Mouse (Mus musculus) CH12.LX (cell line): ENCODE measurements around the gene S1pr4. TPM values are rescaled to one million over a fixed set of nuclear protein-coding genes. Genes with fewer than 3 reads are reported as not detected.

Source experiments
- DNase-seq: peaks from one replicate; pipeline ENCODE4 v3.0.0-alpha.2; 2013; ENCODE audit errors: extremely low read depth
- H3K27ac ChIP-seq: 2 replicates; pipeline ENCODE4 v1.5.1; 2012; ENCODE audit warnings: low read depth, mild to moderate bottlenecking, control low read depth, moderate library complexity; ENCODE audit not compliant: insufficient read depth
- H3K27me3 ChIP-seq: replicated peaks from 2 replicates; pipeline ENCODE3; 2012; ENCODE audit warnings: inconsistent platforms
- H3K36me3 ChIP-seq, 2 experiments: replicated peaks in 1 of 2; 2 replicates each; pipeline versions ENCODE3 to v1.6.1; 2012; ENCODE audit warnings: inconsistent platforms in 1 of 2, low read length in 1 of 2, mild to moderate bottlenecking in 1 of 2, mixed read lengths in 1 of 2, moderate library complexity in 1 of 2; ENCODE audit not compliant: control insufficient read depth in 1 of 2, insufficient read depth in 1 of 2
- H3K4me1 ChIP-seq, 2 experiments: 2 replicates each; pipeline ENCODE4 v1.6.1; 2012; ENCODE audit warnings: inconsistent platforms in 1 of 2, moderate library complexity in 1 of 2; ENCODE audit not compliant: insufficient read depth in 2 of 2, control insufficient read depth in 1 of 2
- H3K4me2 ChIP-seq: 2 replicates; pipeline ENCODE4 v1.6.1; 2012; ENCODE audit warnings: low read depth, mild to moderate bottlenecking, control low read depth; ENCODE audit not compliant: poor library complexity, insufficient read depth, severe bottlenecking
- H3K4me3 ChIP-seq, 3 experiments: fragments of 150-350 bp in 1 of 3; sonication (generic) in 1 of 3; replicated peaks in 1 of 3; 2 replicates each; pipeline versions ENCODE3 to v1.5.1; 2011 to 2012; ENCODE audit warnings: low read depth in 2 of 3, low read length in 2 of 3, mild to moderate bottlenecking in 2 of 3, moderate library complexity in 2 of 3, control low read depth in 1 of 3, improper control_type of control experiment in 1 of 3, inconsistent platforms in 1 of 3, mixed read lengths in 1 of 3; ENCODE audit not compliant: poor library complexity in 1 of 3
- H3K79me2 ChIP-seq: replicated peaks from 2 replicates; pipeline ENCODE4 v1.6.1; 2012; ENCODE audit warnings: mild to moderate bottlenecking, moderate library complexity; ENCODE audit not compliant: control insufficient read depth, poor library complexity, insufficient read depth, severe bottlenecking; ENCODE audit errors: extremely low read depth
- H3K9ac ChIP-seq: 2 replicates; pipeline ENCODE4 v1.6.1; 2012; ENCODE audit warnings: low read depth, mild to moderate bottlenecking, control low read depth, moderate library complexity; ENCODE audit not compliant: insufficient read depth
- H3K9me3 ChIP-seq: replicated peaks from 2 replicates; pipeline ENCODE3; 2012; ENCODE audit warnings: low read length, inconsistent platforms, mixed read lengths
- CHD1 ChIP-seq: IDR thresholded peaks from 2 replicates; pipeline ENCODE4 v1.6.1; 2012; ENCODE audit warnings: low read depth, low read length, improper control_type of control experiment, inconsistent platforms
- EP300 ChIP-seq: IDR thresholded peaks from 2 replicates; pipeline ENCODE4 v1.6.1; 2011; ENCODE audit warnings: low read length, improper control_type of control experiment
- ETS1 ChIP-seq: conservative IDR thresholded peaks from 2 replicates; pipeline ENCODE4 v1.6.1; 2012; ENCODE audit warnings: low read depth, mild to moderate bottlenecking, inconsistent platforms, low read length, improper control_type of control experiment, moderate library complexity
- HCFC1 ChIP-seq: IDR thresholded peaks from 2 replicates; pipeline ENCODE4 v1.6.1; 2012; ENCODE audit warnings: low read depth, mild to moderate bottlenecking, inconsistent platforms, low read length, improper control_type of control experiment
- IRF4 ChIP-seq: IDR thresholded peaks from 2 replicates; pipeline ENCODE4 v1.6.1; 2014; ENCODE audit warnings: low read depth, mild to moderate bottlenecking, inconsistent platforms, low read length, improper control_type of control experiment
- JUN ChIP-seq: IDR thresholded peaks from 2 replicates; pipeline ENCODE4 v1.6.1; 2011; ENCODE audit warnings: low read depth, mild to moderate bottlenecking, low read length, improper control_type of control experiment, moderate library complexity; ENCODE audit not compliant: insufficient read depth
- JUND ChIP-seq: conservative IDR thresholded peaks from 2 replicates; pipeline ENCODE4 v1.6.1; 2011; ENCODE audit warnings: low read depth, low read length, improper control_type of control experiment
- KAT2A ChIP-seq: IDR thresholded peaks from 2 replicates; pipeline ENCODE4 v1.6.1; 2012; ENCODE audit warnings: low read length, improper control_type of control experiment, inconsistent platforms; ENCODE audit not compliant: insufficient replicate concordance
- MAFK ChIP-seq: IDR thresholded peaks from 2 replicates; pipeline ENCODE4 v1.6.1; 2011; ENCODE audit warnings: low read length, improper control_type of control experiment; ENCODE audit not compliant: insufficient replicate concordance
- MAZ ChIP-seq: IDR thresholded peaks from 2 replicates; pipeline ENCODE4 v1.6.1; 2012; ENCODE audit warnings: low read depth, mild to moderate bottlenecking, inconsistent platforms, low read length, improper control_type of control experiment, moderate library complexity
- MXI1 ChIP-seq: IDR thresholded peaks from 2 replicates; pipeline ENCODE4 v1.6.1; 2011; ENCODE audit warnings: mild to moderate bottlenecking, low read depth, low read length, improper control_type of control experiment
- MYC ChIP-seq: IDR thresholded peaks from 2 replicates; pipeline ENCODE4 v1.6.1; 2011; ENCODE audit warnings: low read depth, mild to moderate bottlenecking, improper control_type of control experiment, low read length
- RAD21 ChIP-seq: IDR thresholded peaks from 2 replicates; pipeline ENCODE4 v1.6.1; 2011; ENCODE audit warnings: low read depth, mild to moderate bottlenecking, low read length, improper control_type of control experiment, moderate library complexity
- TCF12 ChIP-seq: IDR thresholded peaks from 2 replicates; pipeline ENCODE4 v1.6.1; 2014; ENCODE audit warnings: low read depth, mild to moderate bottlenecking, inconsistent platforms, low read length, improper control_type of control experiment
- UBTF ChIP-seq: IDR thresholded peaks from 2 replicates; pipeline ENCODE4 v1.6.1; 2012; ENCODE audit warnings: low read depth, mild to moderate bottlenecking, inconsistent platforms, low read length, improper control_type of control experiment, moderate library complexity
- USF1 ChIP-seq: IDR thresholded peaks from 2 replicates; pipeline ENCODE4 v1.6.1; 2014; ENCODE audit warnings: low read depth, mild to moderate bottlenecking, inconsistent platforms, low read length, improper control_type of control experiment
- USF2 ChIP-seq: conservative IDR thresholded peaks from 2 replicates; pipeline ENCODE4 v1.6.1; 2011; ENCODE audit warnings: low read depth, low read length, improper control_type of control experiment
- ZMIZ1 ChIP-seq: IDR thresholded peaks from 2 replicates; pipeline ENCODE4 v1.6.1; 2012; ENCODE audit warnings: low read depth, mild to moderate bottlenecking, inconsistent platforms, low read length, improper control_type of control experiment
- dilution Hi-C: fragments of 300-500 bp; cut with MboI; formaldehyde crosslinking; loops from 2 replicates; pipeline ENCODE4 v1.14.3; 2020; ENCODE audit warnings: low sequenced_read_pairs; ENCODE audit not compliant: extremely low pct_unique_long_range_greater_than_20kb, extremely low pct_ligation_motif_present
- in situ Hi-C: fragments of 300-500 bp; cut with MboI; formaldehyde crosslinking; loops from 3 replicates; pipeline ENCODE4 v1.14.3; 2019; ENCODE audit warnings: low sequenced_read_pairs, low pct_ligation_motif_present, low pct_unique_long_range_greater_than_20kb, mixed read lengths
- polyA plus RNA-seq: library from polyadenylated mRNA; unstranded; fragments of >175 nt; gene quantifications from 2 replicates; pipeline ENCODE4 v1.2.1, GENCODE M21; 2012; ENCODE audit warnings: low read depth; ENCODE audit not compliant: insufficient read length
- total RNA-seq, 2 experiments: library from RNA; depleted of rRNA; stranded (reverse); fragments of 300-350 nt in 1 of 2; fragments of >200 nt in 1 of 2; gene quantifications; 2 replicates each; pipeline ENCODE4 v1.2.3; 2012 to 2014

The S1pr4 gene
- total and polyA plus RNA-seq, 3 experiments, result 0.19 to 0.30 TPM; not detected in 1

DNA sequence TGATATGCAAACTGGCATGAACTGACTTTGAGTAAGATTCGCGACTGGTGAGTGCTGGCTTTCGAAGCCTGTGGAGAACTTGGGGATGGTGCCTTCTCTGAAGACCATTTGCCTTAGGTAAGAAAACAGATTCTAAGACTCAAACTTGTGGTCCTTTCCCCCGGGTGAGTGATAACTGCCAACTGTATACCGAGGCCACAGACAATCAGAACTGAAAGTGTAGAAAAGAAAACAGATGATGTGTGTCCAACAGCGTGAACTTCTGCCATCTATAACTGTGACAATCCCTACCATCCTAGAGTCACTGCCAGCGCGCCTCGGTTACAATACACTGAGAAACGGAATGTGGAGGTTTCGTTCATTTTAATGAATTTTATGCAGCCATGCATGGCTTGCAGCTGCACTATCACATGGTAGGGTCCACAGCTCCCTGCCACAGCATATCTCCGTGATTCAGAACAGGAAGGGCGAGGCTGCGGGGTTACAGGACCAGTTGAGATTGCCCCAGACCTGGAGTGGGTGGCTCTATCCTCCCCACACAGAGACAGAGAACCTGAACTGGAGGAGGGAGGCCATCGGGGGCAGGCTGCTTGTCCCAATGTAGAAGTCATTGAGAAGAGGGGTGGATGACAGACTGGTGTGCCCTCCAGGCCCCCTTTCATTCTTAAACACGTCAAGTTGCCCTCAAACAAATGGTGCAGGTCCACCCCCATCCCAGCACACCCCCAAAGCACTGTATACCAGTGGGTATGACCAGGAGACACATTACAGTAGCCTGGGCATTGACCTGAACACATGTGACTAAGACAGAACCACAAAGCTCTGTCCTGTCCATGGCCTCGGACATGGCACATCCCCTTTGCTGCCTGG is 2.3 kb downstream of the S1pr4 start:
- no peak overlapping the region for H3K27ac ChIP-seq
- H3K36me3 ChIP-seq, result peaks cover 9 to 21% of the 10 kb centered on the region in 2 experiments
- H3K9ac ChIP-seq, result peak overlapping the region; percentile 57; the same call in 1 of the 2 replicates
- H3K4me3 ChIP-seq, result peak overlapping the region in 2 of 3 experiments; percentile 33 to 89
- peaks cover 2% of the 10 kb centered on the region for H3K27me3 ChIP-seq
- H3K4me1 ChIP-seq, result peaks cover 23 to 44% of the 10 kb centered on the region in 2 experiments
- no peak for TF ChIP-seq IRF4
- TF ChIP-seq RAD21, result no peak
- no peak for TF ChIP-seq ZMIZ1
- 0 out of 2 replicates have a peak, but pooled peaks have one; percentile 54 for TF ChIP-seq MXI1
- in situ Hi-C loops (loop anchor here (5.0 to 10.0 kb wide), 2 partner anchors 35 to 107 kb away; partner anchors contain the start of genes BC025920 and Tle6), dilution Hi-C loops (no loop called here)
- no peak for DNase-seq
- peak overlapping the region; percentile 62 for H3K4me2 ChIP-seq
- H3K79me2 ChIP-seq, result peaks cover 25% of the 10 kb centered on the region
- no peaks in the 10 kb centered on the region for H3K9me3 ChIP-seq

DNA sequence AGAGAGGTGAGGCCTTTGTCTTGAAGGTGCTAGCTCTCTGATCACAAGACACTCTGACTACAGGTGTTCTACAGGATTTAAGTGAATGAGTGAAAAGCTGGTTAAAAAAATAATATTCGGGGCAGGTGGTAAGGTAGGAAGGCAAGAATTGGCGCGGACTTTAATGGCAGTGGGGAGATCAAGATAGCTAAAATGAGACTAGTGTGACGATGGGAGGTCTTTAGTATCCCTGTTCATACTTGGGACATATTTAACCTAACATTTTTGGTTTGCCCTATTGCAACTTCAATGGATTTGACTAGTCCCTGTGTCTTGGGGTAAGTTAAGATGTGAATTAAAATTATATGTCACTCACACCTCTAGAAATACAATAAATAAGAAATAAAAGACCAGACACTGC is 3.0 kb downstream of the S1pr4 start:
- no peaks in the 10 kb centered on the region for H3K9me3 ChIP-seq
- peak overlapping the region; percentile 57 for H3K9ac ChIP-seq
- DNase-seq, result no peak
- in situ Hi-C loops, result loop anchor here (5.0 to 10.0 kb wide), 2 partner anchors 35 to 108 kb away; partner anchors contain the start of genes BC025920 and Tle6
- H3K4me3 ChIP-seq, result peak overlapping the region in 2 of 3 experiments; percentile 85 to 89
- peaks cover 23 to 44% of the 10 kb centered on the region in 2 experiments for H3K4me1 ChIP-seq
- H3K4me2 ChIP-seq, result peak overlapping the region; percentile 62
- H3K27me3 ChIP-seq, result peaks cover 2% of the 10 kb centered on the region
- TF ChIP-seq ETS1 (peak; percentile 32; the same call in 1 of the 2 replicates), ZMIZ1 (no peak), JUN (no peak), CHD1 (0 out of 2 replicates have a peak, but pooled peaks have one; percentile 66), MYC (no peak)
- TF ChIP-seq, all 38 proteins: peak for 2
- dilution Hi-C loops, result no loop called here
- H3K36me3 ChIP-seq, result peaks cover 14 to 27% of the 10 kb centered on the region in 2 experiments
- H3K27ac ChIP-seq, result no peak overlapping the region
- peaks cover 25% of the 10 kb centered on the region for H3K79me2 ChIP-seq

DNA sequence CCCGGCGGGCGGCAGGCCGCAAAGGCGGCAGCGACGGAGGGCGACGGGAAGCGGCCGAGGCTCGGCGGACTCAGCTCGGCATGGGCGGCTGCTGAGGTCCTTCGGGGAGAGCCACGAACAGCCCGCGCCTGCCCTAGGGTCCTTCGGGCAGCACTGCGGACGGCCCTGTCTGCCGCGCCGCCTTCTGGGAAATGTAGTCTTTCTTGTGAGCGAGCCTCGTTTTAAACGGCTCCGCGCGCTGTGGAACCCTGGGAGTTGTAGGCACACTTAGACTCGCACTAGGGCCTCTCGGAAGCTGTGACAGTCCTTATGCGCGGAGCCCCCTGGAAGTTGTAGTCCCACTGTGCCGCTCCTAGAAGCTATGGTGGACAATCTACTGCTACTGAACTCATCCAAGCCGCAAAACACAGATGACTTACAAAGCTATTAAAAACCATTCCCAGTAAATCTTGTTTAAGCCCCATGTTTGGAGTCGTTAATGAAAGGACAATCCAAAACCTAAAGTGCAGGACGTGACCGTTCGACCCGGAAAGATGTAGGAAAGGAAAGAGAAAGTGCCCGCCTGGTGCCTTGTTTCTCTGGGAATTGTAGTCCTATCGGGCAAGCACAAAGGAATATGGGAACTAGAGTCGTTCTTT is 3.5 kb downstream of the S1pr4 start, which contains the start of gene Ncln:
Ncln (minus strand) TSS at position 129 of the 638 bp plus-strand sequence.
- in situ Hi-C loops (loop anchor here (5.0 to 10.0 kb wide), 2 partner anchors 36 to 108 kb away; partner anchors contain the start of genes BC025920 and Tle6), dilution Hi-C loops (no loop called here)
- Histone ChIP-seq H3K27me3 (peaks cover 2% of the 10 kb centered on the region), H3K27ac (0 out of 2 replicates have a peak within 1 kb of the TSS, but pooled peaks have one; percentile 31), H3K4me1 (peaks cover 23 to 44% of the 10 kb centered on the region in 2 experiments), H3K36me3 (peaks cover 20 to 33% of the 10 kb centered on the region in 2 experiments), H3K79me2 (peaks cover 25% of the 10 kb centered on the region), H3K9me3 (no peaks in the 10 kb centered on the region), H3K9ac (peak within 1 kb of the TSS; percentile 77), H3K4me2 (peak within 1 kb of the TSS; percentile 77), H3K4me3 (peak within 1 kb of the TSS; percentile 89 to 99 (median 96))
- DNase-seq, result peak; percentile 98
- TF ChIP-seq RAD21 (no peak), EP300 (no peak), CHD1 (no peak), USF1 (no peak), KAT2A (peak; percentile 97), IRF4 (peak; percentile 15; the same call in 1 of the 2 replicates), MYC (0 out of 2 replicates have a peak, but pooled peaks have one; percentile 30), MXI1 (peak; percentile 85), JUND (no peak; the same call in 1 of the 2 replicates), ETS1 (no peak; the same call in 1 of the 2 replicates), USF2 (no peak), HCFC1 (peak; percentile 97), TCF12 (peak; percentile 22; the same call in 1 of the 2 replicates), UBTF (0 out of 2 replicates have a peak, but pooled peaks have one; percentile 51), MAZ (no peak), MAFK (no peak)
